Mouse (Mus musculus) ES-Bruce4 (cell line): ENCODE measurements around the gene Ppp1r27. TPM values are rescaled to one million over a fixed set of nuclear protein-coding genes. Genes with fewer than 3 reads are reported as not detected.
A peak's percentile ranks its signal among the peaks of the same experiment; 100 is the strongest.
"Not testable (repeated sequence)": the region's sequence is repeated elsewhere in the genome, so short reads cannot be mapped to it uniquely, and the experiment has no call there.

Experiments
- H3K27ac ChIP-seq: 2 replicates; pipeline ENCODE4 v1.5.1; 2012; ENCODE audit warnings: low read length, inconsistent platforms; ENCODE audit not compliant: insufficient read depth
- H3K27me3 ChIP-seq: 2 replicates; pipeline ENCODE4 v1.6.1; 2012; ENCODE audit warnings: mild to moderate bottlenecking, low read length, inconsistent platforms; ENCODE audit not compliant: control insufficient read depth, poor library complexity, insufficient read depth, severe bottlenecking
- H3K36me3 ChIP-seq: 2 replicates; pipeline ENCODE4 v1.6.1; 2012; ENCODE audit warnings: inconsistent platforms, mild to moderate bottlenecking, low read length, moderate library complexity; ENCODE audit not compliant: control insufficient read depth, poor library complexity, insufficient read depth, severe bottlenecking
- H3K4me1 ChIP-seq: one replicate; pipeline ENCODE4 v1.8.1; 2011; ENCODE audit warnings: low read length; ENCODE audit not compliant: control insufficient read depth, insufficient read depth
- H3K4me3 ChIP-seq: 2 replicates; pipeline ENCODE4 v1.5.1; 2011; ENCODE audit warnings: low read depth, mild to moderate bottlenecking, low read length
- H3K9ac ChIP-seq: 2 replicates; pipeline ENCODE4 v1.6.1; 2012; ENCODE audit warnings: low read depth, mild to moderate bottlenecking, inconsistent platforms; ENCODE audit not compliant: poor library complexity, severe bottlenecking
- H3K9me3 ChIP-seq: replicated peaks from 2 replicates; pipeline ENCODE4 v1.6.1; 2012; ENCODE audit warnings: mild to moderate bottlenecking, low read length, inconsistent platforms; ENCODE audit not compliant: control insufficient read depth, poor library complexity, insufficient read depth, severe bottlenecking
- CTCF ChIP-seq: IDR thresholded peaks from one replicate; pipeline ENCODE4 v1.8.1; 2011; ENCODE audit warnings: low read depth, low read length
- EP300 ChIP-seq: IDR thresholded peaks from 2 replicates; pipeline ENCODE4 v1.6.1; 2011; ENCODE audit warnings: low read depth, low read length; ENCODE audit not compliant: insufficient read depth
- POLR2A ChIP-seq: IDR thresholded peaks from one replicate; pipeline ENCODE4 v1.8.1; 2011; ENCODE audit warnings: low read length; ENCODE audit not compliant: insufficient read depth
- polyA plus RNA-seq: library from polyadenylated mRNA; stranded (reverse); fragments of >200 nt; gene quantifications from 2 replicates; pipeline ENCODE4 v1.2.4, GENCODE M21; 2011; ENCODE audit warnings: low read depth; ENCODE audit not compliant: missing spikeins, insufficient read depth, insufficient read length

Ppp1r27 gene
- polyA plus RNA-seq, 1 experiment = not detected

GRCm38 (mm10) chr11:120588531-120588930, 37.6 kb upstream of the Ppp1r27 start:
- Histone ChIP-seq H3K27me3 (no peaks in the 10 kb centered on the region), H3K4me1 (no peaks in the 10 kb centered on the region), H3K27ac (no peak overlapping the region), H3K36me3 (peaks cover 71% of the 10 kb centered on the region), H3K9ac (no peak overlapping the region), H3K9me3 (no peaks in the 10 kb centered on the region), H3K4me3 (no peak overlapping the region)
- TF ChIP-seq CTCF (no peak), POLR2A (no peak), EP300 (no peak)

- Histone ChIP-seq H3K9me3 (no peaks in the 10 kb centered on the region), H3K27ac (no peak overlapping the region), H3K4me1 (peaks cover 4% of the 10 kb centered on the region), H3K9ac (no peak overlapping the region), H3K27me3 (no peaks in the 10 kb centered on the region), H3K4me3 (no peak overlapping the region), H3K36me3 (peaks cover 41% of the 10 kb centered on the region)
- TF ChIP-seq CTCF = no peak
- TF ChIP-seq POLR2A = no peak
Measured at GRCm38 (mm10) chr11:120583937-120584336, 33.0 kb upstream of the Ppp1r27 start.

- not testable (repeated sequence) for H3K27ac ChIP-seq, H3K9me3 ChIP-seq, H3K4me3 ChIP-seq, H3K9ac ChIP-seq, H3K4me1 ChIP-seq, H3K27me3 ChIP-seq
- H3K36me3 ChIP-seq = peaks cover 43% of the 10 kb centered on the region
Measured at GRCm38 (mm10) chr11:120582982-120583293, 32.0 kb upstream of the Ppp1r27 start.

DNA sequence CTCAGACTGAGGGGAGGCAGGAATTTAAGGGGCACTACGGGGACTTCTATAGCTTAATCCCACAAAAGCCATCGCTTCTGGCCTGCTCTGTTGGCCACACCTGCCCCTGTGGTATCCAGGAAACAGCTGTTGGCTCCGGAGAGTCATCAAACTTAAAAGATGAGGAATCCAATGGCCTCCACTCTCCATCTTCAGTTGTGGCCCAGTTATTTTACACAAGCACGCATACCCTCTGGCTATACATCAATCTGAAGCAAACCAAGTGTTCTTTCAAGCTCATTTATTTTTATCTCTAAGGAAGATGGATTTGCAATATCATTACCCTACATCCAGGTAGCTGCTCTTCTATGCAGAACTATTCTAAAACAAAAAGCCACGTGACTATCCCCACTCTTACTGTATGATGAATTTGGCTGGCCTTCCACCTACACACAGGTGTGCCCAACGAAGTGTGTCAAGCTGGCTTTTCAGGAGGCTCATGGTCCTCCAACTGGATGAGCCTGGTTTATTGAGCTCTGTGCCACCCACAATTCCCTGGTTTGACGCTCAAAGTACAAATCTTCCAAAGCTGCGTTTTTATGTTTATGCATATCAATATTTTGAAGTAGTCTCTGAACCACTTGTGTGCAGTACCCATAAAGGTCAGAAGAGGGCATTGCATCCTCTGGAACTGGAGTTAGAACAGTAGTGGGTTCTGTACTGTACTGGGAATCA, 31.5 kb upstream of the Ppp1r27 start:
- Histone ChIP-seq H3K27ac (peak overlapping the region; percentile 87), H3K4me1 (peaks cover 4% of the 10 kb centered on the region), H3K9me3 (no peaks in the 10 kb centered on the region), H3K36me3 (peaks cover 40% of the 10 kb centered on the region), H3K9ac (peak overlapping the region; percentile 86), H3K4me3 (peak overlapping the region; percentile 86), H3K27me3 (no peaks in the 10 kb centered on the region)
- TF ChIP-seq POLR2A = no peak
- TF ChIP-seq EP300 = no peak
- no peak for TF ChIP-seq CTCF

GRCm38 (mm10) chr11:120581490-120582267, 30.7 kb upstream of the Ppp1r27 start, which contains the start of gene Arhgdia:
Gene Arhgdia (minus strand): TSS chr11:120581624.
- Histone ChIP-seq H3K27me3 (no peaks in the 10 kb centered on the region), H3K4me1 (peaks cover 4% of the 10 kb centered on the region), H3K36me3 (peaks cover 37% of the 10 kb centered on the region), H3K4me3 (peak within 1 kb of the TSS; percentile 86), H3K9ac (peak within 1 kb of the TSS; percentile 86), H3K9me3 (no peaks in the 10 kb centered on the region), H3K27ac (peak within 1 kb of the TSS; percentile 87)
- TF ChIP-seq EP300 (0 out of 2 replicates have a peak, but pooled peaks have one; percentile 56), CTCF (no peak), POLR2A (no peak)

DNA sequence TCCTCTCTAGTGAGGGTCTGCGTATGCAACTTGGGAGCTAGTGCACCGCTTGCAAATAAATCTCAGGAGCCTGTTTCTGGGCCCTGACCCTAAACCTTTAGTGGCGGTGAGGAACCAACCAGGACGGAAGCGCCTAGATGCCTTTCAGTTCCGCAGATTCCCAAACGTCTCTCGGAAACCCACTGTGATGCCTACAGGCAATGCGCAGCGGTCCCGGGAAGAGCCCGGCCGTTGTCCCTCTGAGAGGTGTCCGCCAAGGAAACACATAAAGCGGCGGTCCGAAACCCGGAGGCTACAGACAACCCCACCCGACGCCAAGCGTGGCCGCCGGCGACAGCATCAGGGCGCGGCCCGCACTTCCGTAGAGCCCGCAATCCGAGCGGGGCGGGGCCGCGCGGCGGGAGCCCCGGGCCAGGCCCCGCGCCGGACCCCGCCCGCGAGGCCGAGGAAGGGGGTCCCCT, 30.0 kb upstream of the Ppp1r27 start:
- Histone ChIP-seq H3K4me1 (peaks cover 4% of the 10 kb centered on the region), H3K27ac (peak overlapping the region; percentile 27), H3K27me3 (no peaks in the 10 kb centered on the region), H3K36me3 (peaks cover 32% of the 10 kb centered on the region), H3K9me3 (no peaks in the 10 kb centered on the region), H3K9ac (peak overlapping the region; percentile 86), H3K4me3 (peak overlapping the region; percentile 86)
- no peak for TF ChIP-seq POLR2A
